Mouse (Mus musculus) testis, adult 2 months (tissue): Measurements from ENCODE around the gene Grap. TPM values are rescaled to one million over a fixed set of nuclear protein-coding genes. Genes with fewer than 3 reads are reported as not detected.
A peak's percentile ranks its signal among the peaks of the same experiment; 100 is the strongest.

Source experiments
- H3K27ac ChIP-seq: fragments of 200-500 bp; 2 replicates; pipeline ENCODE4 v1.5.1; 2012; ENCODE audit warnings: low read depth, low read length; ENCODE audit not compliant: control insufficient read depth, insufficient read depth
- H3K27me3 ChIP-seq: fragments of 200-500 bp; 2 replicates; pipeline ENCODE4 v1.6.1; 2012; ENCODE audit warnings: mild to moderate bottlenecking, low read length, moderate library complexity; ENCODE audit not compliant: control insufficient read depth, insufficient read depth
- H3K36me3 ChIP-seq: fragments of 200-500 bp; 2 replicates; pipeline ENCODE4 v1.6.1; 2012; ENCODE audit warnings: mild to moderate bottlenecking, low read length; ENCODE audit not compliant: control insufficient read depth, insufficient read depth
- H3K4me1 ChIP-seq: fragments of 200-500 bp; 2 replicates; pipeline ENCODE4 v1.6.1; 2012; ENCODE audit warnings: low read length; ENCODE audit not compliant: control insufficient read depth, insufficient read depth
- H3K4me3 ChIP-seq: fragments of 200-500 bp; 2 replicates; pipeline ENCODE4 v1.5.1; 2012; ENCODE audit warnings: low read depth, mild to moderate bottlenecking, low read length, moderate library complexity, mixed read lengths; ENCODE audit not compliant: control insufficient read depth
- CTCF ChIP-seq: fragments of 200-500 bp; IDR thresholded peaks from 2 replicates; pipeline ENCODE4 v1.5.1; 2012; ENCODE audit warnings: low read depth, mild to moderate bottlenecking, inconsistent platforms, low read length, moderate library complexity; ENCODE audit not compliant: control insufficient read depth, insufficient read depth, insufficient replicate concordance
- POLR2A ChIP-seq: fragments of 200-500 bp; IDR thresholded peaks from 2 replicates; pipeline ENCODE4 v1.6.1; 2012; ENCODE audit warnings: low read depth, mild to moderate bottlenecking, inconsistent platforms, low read length, moderate library complexity; ENCODE audit not compliant: control insufficient read depth
- polyA plus RNA-seq: library from polyadenylated mRNA; depleted of rRNA; stranded (reverse); fragments of >200 nt; gene quantifications from 2 replicates; pipeline ENCODE4 v1.2.3, GENCODE M21; 2012

Gene Grap
- polyA plus RNA-seq, 1 experiment, result 2.2 TPM

- no peak overlapping the region for H3K27ac ChIP-seq
- no peaks in the 10 kb centered on the region for H3K27me3 ChIP-seq
- H3K36me3 ChIP-seq, result no peaks in the 10 kb centered on the region
- no peak overlapping the region for H3K4me3 ChIP-seq
- no peaks in the 10 kb centered on the region for H3K4me1 ChIP-seq
- no peak for TF ChIP-seq POLR2A
- TF ChIP-seq CTCF, result no peak
Measured at GRCm38 (mm10) chr11:61708928-61709327, 55.9 kb downstream of the Grap start.

- H3K4me3 ChIP-seq, result no peak overlapping the region
- no peaks in the 10 kb centered on the region for H3K36me3 ChIP-seq
- TF ChIP-seq POLR2A, result no peak
- no peak for TF ChIP-seq CTCF
- H3K27ac ChIP-seq, result peak overlapping the region; percentile 58; the same call in 1 of the 2 replicates
- no peaks in the 10 kb centered on the region; the same call in 1 of the 2 replicates for H3K4me1 ChIP-seq
- H3K27me3 ChIP-seq, result no peaks in the 10 kb centered on the region
Measured at GRCm38 (mm10) chr11:61713157-61713855, 60.2 kb downstream of the Grap start.

- Histone ChIP-seq H3K4me3 (no peak overlapping the region), H3K4me1 (no peaks in the 10 kb centered on the region; the same call in 1 of the 2 replicates), H3K36me3 (no peaks in the 10 kb centered on the region), H3K27me3 (no peaks in the 10 kb centered on the region), H3K27ac (no peak overlapping the region)
- peak; percentile 89; the same call in 1 of the 2 replicates for TF ChIP-seq CTCF
- TF ChIP-seq POLR2A, result no peak
Measured at GRCm38 (mm10) chr11:61714346-61715117, 61.5 kb downstream of the Grap start.

GRCm38 (mm10) chr11:61715130-61715529 lies 62.1 kb downstream of the Grap start:
- Histone ChIP-seq H3K36me3 (no peaks in the 10 kb centered on the region), H3K4me1 (no peaks in the 10 kb centered on the region; the same call in 1 of the 2 replicates), H3K27me3 (no peaks in the 10 kb centered on the region), H3K27ac (no peak overlapping the region), H3K4me3 (no peak overlapping the region)
- TF ChIP-seq POLR2A (no peak), CTCF (no peak)

- H3K36me3 ChIP-seq, result no peaks in the 10 kb centered on the region
- no peaks in the 10 kb centered on the region; the same call in 1 of the 2 replicates for H3K4me1 ChIP-seq
- H3K4me3 ChIP-seq, result no peak overlapping the region
- no peak for TF ChIP-seq CTCF
- no peak for TF ChIP-seq POLR2A
- no peak overlapping the region for H3K27ac ChIP-seq
- no peaks in the 10 kb centered on the region for H3K27me3 ChIP-seq
Measured at GRCm38 (mm10) chr11:61717990-61718389, 64.9 kb downstream of the Grap start.

GRCm38 (mm10) chr11:61719387-61719786 lies 66.3 kb downstream of the Grap start:
- Histone ChIP-seq H3K27me3 (no peaks in the 10 kb centered on the region), H3K27ac (no peak overlapping the region), H3K36me3 (no peaks in the 10 kb centered on the region), H3K4me3 (no peak overlapping the region), H3K4me1 (no peaks in the 10 kb centered on the region; the same call in 1 of the 2 replicates)
- no peak for TF ChIP-seq POLR2A
- TF ChIP-seq CTCF, result 0 out of 2 replicates have a peak, but pooled peaks have one; percentile 9

GRCm38 (mm10) chr11:61719826-61720225 lies 66.8 kb downstream of the Grap start:
- no peak overlapping the region for H3K27ac ChIP-seq
- no peak for TF ChIP-seq CTCF
- TF ChIP-seq POLR2A, result no peak
- no peaks in the 10 kb centered on the region for H3K27me3 ChIP-seq
- no peak overlapping the region for H3K4me3 ChIP-seq
- no peaks in the 10 kb centered on the region for H3K36me3 ChIP-seq
- no peaks in the 10 kb centered on the region; the same call in 1 of the 2 replicates for H3K4me1 ChIP-seq
